Mouse (Mus musculus): ENCODE measurements around the gene Zfp653.

Gene Zfp653

DNA sequence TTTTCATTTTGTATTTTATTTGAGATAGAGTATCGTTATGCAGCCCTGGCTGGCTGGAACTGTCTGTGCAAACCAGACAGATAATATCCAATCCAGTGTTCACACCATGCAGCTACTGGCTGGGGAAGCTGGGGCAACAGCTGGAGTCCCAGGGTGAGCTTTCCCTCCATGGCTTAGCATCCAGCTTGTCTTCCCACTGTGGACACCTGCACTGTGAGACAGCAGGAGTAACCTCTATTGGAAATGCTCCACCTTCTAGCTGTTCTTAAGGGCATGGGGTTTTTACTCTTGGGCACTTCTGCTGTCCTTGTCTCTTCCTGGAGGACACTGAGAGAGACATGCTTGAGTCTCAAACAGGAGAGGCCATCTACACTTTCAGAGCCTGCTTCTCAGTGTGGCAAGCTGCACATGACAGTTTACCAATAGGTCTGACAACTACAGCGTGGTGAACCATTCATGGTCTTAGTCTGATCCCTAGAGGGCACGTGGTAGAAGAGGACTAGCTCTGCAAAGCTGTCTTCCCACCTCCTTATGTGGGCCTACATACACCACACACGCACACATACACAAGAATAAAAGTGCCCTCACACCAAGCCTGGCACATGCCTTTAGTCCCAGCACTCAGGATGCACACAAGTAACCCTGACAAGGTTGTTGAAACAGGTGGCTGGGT lies 1.2 kb downstream of the Zfp653 start:
- DNase-seq (ENCODE audit: low spot score in 2 of 2) = no peak

DNA sequence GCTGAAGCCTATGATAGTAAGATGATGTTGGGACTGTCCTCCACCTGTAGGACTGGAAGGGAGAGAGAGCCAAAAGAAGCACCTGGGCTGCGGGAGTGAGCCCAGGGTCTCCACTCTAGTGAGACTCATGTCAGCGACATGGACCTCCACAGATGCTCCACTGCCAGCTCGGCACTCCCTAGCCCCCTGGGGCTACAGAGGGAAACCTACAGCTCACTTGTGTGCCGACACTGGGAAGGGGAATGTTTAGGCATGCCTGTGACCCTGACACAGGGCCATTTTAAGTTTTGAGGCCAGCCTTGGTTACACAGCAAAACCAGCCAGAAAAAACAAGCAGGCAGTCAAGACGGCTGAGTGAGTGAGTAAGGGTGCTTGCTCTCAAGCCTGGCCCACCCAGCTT lies 4.0 kb downstream of the Zfp653 start:
- no peak for DNase-seq (ENCODE audit: low spot score in 2 of 2)

DNA sequence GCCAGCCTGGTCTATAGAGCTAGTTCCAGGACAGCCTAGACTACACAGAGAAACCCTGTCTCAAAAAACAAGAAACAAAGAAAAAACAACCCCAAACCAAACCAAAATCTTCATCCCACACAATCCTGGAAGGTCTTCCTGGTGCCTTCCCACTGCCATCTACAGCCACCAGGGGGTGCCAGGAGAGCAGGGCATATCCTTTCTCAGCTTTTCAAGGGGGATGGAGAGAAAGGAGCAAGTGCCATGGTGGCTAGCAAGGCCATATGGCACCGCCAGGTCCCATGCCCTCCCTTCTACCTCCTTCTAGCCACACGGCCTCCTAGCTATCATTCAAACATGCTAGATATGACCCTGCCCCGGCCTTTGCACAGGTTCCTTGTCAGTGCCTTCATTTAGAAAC lies 4.7 kb downstream of the Zfp653 start:
- peak in 1 of 2 experiments; percentile 36 for DNase-seq (ENCODE audit: low spot score in 2 of 2)

DNA sequence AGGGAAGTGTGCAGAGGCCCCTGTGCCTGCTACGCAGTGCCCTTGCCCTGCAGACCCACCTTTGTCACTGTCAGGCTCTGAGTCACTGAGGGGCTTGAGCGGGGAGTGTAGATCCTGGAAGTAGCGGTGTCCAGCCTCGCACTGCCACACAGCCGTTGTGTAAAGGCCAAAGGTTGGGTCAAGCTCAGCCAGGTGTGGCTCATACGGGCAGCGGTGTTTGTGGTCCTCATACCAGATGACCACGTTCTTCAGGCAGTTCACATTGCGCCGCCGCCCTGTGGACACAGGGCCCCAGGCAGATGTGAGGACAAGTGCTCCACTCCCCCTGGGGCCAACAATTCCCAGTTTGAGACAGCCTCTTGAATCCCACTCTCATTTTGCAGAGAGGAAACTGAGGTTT lies 5.5 kb downstream of the Zfp653 start:
- DNase-seq (ENCODE audit: low spot score in 2 of 2) = no peak

DNA sequence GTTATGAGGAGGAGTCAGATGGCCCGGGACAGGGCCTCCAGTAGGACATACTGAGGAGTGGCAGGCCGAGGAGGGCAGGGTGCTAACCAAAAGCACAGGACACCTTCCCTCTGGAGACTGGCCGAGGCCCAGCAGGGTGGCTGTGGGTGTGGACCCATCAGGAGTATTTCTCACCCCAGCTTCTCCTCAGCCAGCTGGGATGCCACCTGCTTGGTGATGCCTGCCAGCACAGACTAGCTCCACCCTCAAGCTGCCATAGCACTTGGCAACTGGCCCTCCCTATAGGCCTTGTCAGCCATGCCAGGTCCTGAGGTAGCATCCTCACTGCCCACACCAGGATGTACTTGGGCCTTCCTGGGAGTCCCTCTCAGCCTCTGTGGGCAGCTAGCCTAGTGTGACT lies 6.8 kb downstream of the Zfp653 start:
- no peak for DNase-seq (ENCODE audit: low spot score in 2 of 2)

DNA sequence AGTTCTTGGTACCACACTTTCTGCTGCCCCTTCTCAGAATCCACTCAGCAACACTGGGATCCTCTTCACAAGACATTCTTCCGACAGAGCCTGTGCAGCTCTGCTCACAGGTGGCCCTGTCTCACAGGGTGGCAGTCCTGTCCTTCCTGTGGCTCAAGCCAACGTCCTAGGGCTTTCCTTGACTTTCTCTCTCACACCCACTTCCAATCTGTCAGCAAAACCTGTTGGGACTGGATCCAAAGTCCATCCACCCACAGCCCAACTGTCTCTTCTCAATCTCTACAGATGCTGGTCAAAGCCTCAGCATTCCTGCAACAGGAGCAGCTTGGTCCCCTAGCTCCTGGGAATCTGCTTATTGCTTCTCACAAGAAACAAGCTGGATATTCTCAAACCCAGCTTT lies 9.8 kb downstream of the Zfp653 start:
- DNase-seq (ENCODE audit: low spot score in 2 of 2) = no peak

DNA sequence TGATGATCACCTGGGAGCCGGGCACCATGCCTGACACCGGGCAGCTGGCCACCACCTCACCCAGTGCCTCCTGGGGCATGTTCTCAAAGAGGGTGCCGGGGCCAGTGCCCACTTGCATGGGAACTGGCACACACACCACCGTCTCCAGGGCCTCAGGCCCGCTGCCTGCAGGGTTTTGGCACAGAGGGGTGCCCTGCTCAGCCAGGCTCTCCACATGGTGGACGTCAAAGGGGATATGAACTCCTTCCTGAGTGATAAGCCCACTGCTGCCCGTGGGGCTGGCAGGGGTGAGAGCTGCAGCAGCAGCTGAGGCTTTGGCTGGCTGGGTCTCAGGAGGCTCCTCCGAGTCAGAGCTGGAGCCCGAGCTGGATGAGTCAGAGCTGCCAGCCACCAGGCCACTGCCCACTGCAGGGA lies 13.2 kb downstream of the Zfp653 start:
- peak in 1 of 2 experiments; percentile 46 for DNase-seq (ENCODE audit: low spot score in 2 of 2)

DNA sequence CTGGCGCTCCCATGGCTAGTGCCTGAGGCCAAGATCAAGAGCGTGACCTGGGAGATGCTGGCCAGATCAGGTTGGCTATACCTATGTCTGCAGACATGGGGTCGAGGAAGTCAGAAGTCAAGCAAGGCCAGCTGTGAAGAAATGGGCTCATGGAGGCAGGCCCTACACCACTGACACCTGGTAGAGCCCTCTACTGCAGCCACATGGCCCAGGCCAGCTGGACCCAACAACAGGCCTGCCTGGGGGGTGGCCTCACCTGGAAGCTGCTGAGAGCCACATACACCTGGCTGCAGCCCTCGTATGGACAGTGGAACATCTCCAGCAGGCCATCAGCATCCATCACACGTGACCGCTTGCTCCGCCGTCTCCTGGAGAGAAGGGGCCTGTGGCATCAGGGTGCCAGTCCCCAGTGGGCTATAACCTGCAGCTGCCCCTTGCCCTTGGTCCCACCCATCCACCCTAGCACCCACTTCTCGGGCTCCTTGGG lies 14.1 kb downstream of the Zfp653 start:
- peak in 1 of 2 experiments; percentile 37 for DNase-seq (ENCODE audit: low spot score in 2 of 2)

DNA sequence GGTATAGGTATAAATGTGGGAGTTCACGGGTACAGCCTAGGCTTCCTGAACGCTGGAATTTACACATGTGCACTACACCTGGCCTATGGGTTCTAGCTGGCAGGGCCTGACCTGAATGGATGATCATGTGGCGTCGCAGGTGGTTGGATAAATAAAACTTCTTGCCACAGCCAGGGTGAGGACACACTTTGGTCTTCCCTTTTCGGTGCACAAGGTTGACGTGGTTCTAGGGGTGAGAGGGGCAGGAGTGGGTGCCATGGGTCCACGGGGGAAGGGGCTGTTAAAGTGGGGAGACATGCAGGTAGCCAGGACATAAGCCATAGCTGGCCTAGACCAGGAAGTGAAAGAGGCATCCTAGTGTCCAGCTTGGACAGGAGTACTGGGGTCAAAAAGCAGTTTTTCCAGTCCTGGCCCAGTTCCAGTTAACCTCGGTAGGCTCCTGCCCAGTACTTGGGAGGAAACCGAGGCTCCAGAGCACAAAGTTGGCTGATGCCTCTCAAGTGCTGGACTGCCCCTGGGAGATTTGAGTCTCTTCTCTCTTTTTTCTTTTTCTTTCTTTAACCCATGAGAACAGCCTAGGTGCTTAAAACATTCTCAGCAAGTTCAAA lies 14.8 kb downstream of the Zfp653 start:
- DNase-seq (ENCODE audit: low spot score in 2 of 2) = no peak

DNA sequence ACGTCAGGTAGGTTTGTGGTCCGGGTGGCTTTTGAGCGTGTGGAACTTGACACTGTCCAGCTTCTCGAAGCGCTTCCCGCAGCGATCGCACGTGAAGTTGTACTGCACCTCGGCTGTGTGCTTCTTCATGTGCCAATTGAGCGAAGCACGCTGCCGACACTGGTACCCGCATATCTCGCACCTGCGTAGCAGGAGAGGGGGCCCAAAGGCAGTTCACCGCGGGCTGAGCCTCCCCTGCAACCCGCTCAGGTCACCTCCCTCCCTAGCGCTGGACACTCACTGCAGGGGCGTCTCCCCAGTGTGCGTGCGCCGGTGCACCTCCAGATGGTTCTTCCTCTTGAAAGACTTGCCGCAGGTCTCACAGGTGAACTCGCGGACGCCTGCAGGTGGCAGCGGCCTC lies 15.5 kb downstream of the Zfp653 start:
- DNase-seq (ENCODE audit: low spot score in 2 of 2) = peak in 1 of 2 experiments; percentile 36

DNA sequence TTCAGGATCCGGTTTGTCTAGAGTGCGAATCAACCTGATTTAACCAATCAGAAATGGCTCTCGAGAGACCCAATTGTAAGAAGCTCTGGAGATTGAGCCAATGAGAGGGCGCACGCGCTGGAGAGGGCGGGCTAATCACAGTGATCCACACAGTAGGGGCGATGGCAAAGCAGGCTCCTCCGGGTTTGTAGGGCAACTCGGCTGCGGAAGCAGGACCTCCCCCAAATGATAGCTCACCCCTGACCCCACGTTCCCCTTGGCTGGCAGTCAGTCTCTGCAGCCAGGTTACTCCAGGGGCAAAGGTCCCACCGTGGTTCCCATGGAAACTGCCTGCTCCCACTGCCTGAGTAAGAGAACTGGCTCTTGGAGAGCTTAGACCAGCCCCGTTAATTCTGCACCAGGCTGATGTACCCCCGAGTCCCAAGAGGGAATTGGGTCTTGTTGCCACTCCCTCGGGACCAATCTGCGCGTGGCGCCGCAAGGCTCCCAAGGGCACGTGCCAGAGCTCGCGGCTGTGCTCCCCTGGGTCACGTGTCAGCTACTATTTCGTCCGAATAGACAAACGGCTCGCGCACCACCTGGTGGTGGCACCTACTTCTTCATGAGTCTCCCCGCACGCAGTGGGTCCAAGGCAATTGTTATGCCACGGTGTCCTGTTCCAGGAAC lies 16.6 kb downstream of the Zfp653 start:
- peak; percentile 76 to 79 for DNase-seq (ENCODE audit: low spot score in 2 of 2)

DNA sequence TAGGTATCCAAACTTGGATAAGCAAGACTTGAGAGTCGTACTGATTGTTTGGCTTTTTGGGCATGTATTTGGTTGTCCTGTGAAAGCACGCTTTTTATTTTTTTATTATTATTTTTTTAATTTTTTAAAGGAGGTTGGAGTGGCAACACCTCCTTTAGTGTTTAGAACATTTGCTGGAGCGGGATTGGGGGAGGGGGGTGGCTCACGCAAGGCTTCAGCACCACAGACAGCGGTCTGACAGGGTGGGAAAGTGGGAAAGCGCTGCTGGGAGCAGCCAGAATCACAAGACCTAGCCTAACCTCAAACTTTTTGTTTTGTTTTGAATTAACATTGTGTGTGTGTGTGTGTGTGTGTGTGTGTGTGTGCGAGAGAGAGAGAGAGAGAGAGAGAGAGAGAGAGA lies 17.5 kb downstream of the Zfp653 start:
- DNase-seq (ENCODE audit: low spot score in 2 of 2) = no peak

DNA sequence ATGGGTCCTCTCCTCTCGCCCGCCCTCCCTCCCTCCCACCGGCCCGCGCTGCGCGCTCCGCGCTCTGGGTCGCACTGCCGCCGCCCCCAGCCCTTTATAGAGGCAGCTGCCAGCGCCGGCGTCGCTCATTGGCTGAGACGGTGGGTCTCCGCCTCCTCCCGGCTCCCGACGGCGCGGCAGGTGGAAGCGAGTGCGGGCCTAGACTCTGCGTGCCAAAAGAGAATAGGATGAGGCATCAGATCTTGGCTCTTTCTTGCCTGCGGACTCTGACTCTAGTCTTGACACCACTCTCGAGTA lies 19.3 kb downstream of the Zfp653 start, which contains the start of gene Elavl3:
TSS of gene Elavl3 (minus strand) at position 66 of the 297 bp plus-strand sequence.
- DNase-seq (ENCODE audit: low spot score in 2 of 2) = peak; percentile 66 to 84

DNA sequence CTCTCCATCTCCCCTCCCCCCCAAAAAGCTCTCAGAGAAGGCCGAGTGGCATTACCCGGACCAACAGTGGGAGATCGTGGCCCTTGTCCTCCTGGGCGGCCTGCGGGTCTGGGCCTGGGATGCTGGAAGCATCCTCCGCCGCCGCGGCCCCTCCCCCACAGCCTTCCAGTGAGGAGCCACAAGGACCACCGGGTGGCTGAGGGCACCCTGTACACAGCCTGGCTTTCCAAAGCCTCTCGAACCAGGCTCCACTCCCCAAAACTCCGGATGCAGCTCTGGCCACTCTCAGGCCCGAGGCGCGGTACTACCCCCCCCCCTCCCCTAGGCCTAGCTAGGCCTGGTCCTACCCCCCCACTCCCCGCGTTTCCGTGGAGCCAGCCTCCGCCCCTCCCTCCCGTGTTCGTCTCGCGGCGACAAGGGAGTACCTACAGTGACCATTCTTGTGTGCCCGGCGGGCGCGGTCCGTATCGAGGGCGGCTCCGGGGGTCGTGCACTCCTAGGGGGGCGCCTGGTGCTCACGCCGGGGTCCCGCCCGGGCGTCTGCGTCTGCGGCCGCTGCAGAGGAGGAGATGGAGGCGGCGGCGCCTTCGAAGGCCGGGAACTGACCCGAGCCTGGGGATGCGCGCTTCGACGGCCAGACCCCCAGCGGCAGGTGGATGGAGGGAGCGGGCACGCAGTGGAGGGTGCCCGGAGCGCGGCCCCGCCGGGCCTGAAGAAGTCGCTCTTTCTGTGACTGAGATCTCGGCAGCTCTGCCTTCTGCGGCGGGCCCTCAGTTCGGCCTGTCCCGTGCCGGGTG lies 19.8 kb downstream of the Zfp653 start:
- peak; percentile 55 to 62 for DNase-seq (ENCODE audit: low spot score in 2 of 2)

DNA sequence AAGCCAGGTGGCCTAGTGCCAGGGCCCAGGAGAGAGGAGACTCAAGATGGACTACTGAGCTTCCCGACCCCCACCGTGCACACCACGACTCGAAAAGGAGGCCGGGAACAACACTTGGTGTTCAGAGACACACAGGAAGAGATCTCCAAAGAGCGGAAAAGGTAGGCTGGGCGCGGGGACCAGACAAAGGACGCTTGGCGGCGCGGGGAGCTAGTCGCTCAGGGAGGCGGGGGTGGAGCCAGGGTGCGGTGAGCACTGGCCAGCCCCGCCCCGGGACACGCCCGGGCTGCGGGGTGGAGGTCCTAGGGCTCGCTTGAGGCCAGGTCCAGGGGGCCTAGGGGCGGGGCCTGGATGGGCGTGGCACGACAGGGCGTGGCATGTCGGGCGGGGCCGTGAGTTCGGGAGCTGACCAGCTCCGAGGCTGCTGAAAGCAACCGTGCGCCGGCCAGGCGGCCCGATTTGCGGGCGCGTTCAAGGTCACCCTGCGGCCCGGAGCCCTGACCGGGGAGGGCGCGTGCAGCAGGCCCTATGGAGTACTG lies 20.8 kb downstream of the Zfp653 start:
- peak; percentile 68 to 69 for DNase-seq (ENCODE audit: low spot score in 2 of 2)

DNA sequence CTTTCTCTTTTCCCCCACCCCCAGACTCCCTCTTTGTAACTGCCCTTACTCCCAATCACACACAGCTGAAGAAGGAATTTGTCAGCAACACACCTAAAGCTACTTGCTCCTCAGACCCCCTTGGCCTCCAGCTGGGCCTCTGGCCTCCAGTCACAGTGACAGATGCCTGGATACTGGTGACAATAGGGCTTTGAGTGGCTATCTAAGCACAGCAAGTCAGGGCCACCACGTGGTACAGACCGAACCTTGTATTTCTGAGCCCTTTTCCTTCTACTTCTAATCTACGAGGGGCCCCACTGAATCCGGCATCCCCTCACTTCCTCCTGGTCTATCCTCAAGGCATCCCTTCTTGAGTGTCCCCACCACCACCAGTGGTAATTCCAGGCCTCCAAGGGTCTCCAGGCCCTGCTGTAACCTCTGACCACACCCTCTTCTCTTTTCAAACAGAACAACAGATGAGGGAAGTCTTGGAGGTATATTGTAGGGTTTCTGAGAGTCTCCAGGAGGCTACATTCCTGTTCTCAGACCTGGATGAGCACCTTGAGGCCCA lies 21.4 kb downstream of the Zfp653 start:
- DNase-seq (ENCODE audit: low spot score in 2 of 2) = no peak

DNA sequence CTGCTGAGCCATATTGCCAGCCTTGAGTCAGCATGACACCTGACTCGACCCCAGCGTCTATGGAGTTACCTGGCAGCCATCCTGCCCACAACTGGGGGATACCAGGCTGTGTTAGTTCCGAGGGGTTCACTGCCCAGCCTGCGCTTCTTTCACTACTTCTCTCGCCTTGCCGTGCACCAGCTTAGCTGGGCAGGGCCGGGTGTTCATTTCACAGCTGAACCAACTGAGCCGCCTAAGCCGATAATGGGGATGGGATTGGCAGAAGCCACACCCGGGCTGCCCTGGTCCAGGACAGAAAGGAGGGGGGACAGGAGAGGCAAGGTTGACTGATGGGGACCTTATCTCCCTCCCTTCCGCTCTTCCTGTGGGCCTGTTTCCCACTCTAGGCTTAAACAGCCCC lies 21.9 kb downstream of the Zfp653 start:
- DNase-seq (ENCODE audit: low spot score in 2 of 2) = no peak

DNA sequence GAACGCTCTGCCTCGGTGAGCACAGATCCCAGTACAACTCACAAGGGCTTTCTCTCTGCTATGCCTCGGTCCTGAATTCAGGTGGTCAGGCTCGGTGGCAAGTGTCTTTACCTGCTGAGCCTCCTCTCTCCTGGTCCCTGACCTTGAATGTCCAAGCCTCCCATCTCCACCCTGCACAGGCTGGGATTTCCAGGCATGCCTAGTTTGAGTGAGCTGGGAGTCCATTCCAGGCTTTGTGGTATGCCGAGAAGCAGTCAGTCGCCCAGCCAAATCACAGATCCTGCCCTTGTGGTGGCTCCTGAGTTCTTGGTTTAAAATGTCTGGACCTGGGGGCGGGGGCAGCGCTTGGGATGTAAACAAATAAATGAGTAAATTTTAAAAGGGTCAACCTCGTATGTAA lies 23.8 kb downstream of the Zfp653 start:
- DNase-seq (ENCODE audit: low spot score in 2 of 2) = no peak

DNA sequence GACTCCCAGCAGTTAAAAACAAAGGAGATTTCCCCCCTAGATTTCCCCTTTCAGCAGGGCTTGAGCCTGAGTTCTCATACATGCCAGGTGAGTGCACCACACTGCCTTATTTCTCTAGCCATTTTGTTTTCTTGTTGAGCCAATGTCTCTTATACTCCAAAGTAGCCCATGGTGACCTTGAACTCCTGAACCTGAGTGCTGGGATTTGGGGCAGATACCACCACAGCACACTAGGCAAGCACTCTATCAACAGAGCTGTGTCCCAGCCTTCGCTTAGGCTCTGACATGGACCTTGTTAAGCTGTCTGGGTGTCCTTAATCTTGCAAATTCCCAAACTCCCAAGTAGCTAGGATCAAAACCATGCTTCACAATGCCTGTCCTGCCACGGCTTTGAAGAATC lies 29.3 kb downstream of the Zfp653 start:
- DNase-seq (ENCODE audit: low spot score in 2 of 2) = no peak

DNA sequence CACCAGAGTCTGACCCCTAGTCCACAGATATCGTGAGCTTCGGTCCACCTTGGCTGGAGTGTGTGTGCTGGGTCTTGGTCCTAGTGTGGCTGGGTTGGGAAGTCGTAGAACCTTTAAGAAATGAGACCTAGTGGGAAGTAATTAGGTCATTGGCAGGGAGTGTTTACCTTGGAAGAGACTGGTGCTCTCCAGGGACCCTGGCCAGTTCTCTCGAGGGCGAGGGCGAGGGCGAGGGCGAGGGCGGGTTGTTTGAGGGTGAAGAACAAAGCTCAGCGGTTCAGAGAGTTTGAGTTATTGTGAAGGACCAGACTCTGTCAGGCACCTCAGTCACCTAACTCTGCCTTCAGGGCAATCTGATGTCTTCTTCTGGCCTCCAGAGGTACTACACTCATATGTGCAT lies 33.4 kb downstream of the Zfp653 start:
- no peak for DNase-seq (ENCODE audit: low spot score in 2 of 2)

DNA sequence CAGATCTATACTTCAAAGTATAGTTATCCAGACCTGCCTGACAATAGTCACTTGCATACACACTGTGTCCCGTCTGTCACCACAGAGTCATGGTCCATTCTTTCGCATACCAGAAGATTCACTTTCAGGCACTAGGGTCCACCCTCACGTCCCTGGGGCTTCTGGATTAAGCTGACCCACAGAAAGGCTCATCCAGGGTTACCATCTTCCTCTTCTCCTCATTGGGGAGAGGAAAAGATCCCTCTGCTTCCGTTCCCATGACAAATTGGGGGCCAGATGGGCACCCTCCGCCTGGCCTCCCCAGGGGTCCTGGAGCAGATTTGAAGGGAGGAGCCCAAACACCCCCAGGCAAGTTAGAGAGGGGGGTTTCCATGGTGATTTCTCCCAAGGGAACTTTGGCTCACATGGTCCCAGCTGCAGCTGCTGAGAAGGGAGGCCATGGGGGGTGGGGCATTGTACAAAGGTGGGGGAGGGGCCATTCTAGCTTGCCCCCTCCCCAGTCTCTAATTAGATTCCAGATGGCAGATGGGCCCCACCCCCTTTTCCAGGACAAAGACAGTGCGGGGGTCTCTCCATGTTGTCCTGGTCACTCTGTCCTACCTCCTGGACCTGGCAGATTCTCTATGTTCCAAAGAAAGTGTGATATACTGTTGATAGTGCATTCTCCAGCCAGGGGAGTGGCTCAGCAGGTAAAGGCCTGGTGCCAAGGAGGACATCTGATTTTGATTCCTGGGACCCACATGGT lies 35.7 kb downstream of the Zfp653 start:
- DNase-seq (ENCODE audit: low spot score in 2 of 2) = no peak

All from frontal cortex, postnatal 10 days (tissue).